Mouse (Mus musculus) frontal cortex, adult 2 months (tissue): ENCODE data around the gene Ankrd55. TPM values are rescaled to one million over a fixed set of nuclear protein-coding genes. Genes with fewer than 3 reads are reported as not detected.
"Not testable (repeated sequence)": the region's sequence is repeated elsewhere in the genome, so short reads cannot be mapped to it uniquely, and the experiment has no call there.

Experiments
- DNase-seq, 2 experiments: peaks; one replicate each; pipeline ENCODE4 v3.0.0; 2022; ENCODE audit warnings: low spot score in 1 of 2; ENCODE audit errors: extremely low spot score in 1 of 2
- polyA plus RNA-seq: library from polyadenylated mRNA; depleted of rRNA; stranded (reverse); fragments of >200 nt; gene quantifications from 2 replicates; pipeline ENCODE4 v1.2.3, GENCODE M21; 2012

Ankrd55 gene
- polyA plus RNA-seq, 1 experiment, result 3.8 TPM

DNA sequence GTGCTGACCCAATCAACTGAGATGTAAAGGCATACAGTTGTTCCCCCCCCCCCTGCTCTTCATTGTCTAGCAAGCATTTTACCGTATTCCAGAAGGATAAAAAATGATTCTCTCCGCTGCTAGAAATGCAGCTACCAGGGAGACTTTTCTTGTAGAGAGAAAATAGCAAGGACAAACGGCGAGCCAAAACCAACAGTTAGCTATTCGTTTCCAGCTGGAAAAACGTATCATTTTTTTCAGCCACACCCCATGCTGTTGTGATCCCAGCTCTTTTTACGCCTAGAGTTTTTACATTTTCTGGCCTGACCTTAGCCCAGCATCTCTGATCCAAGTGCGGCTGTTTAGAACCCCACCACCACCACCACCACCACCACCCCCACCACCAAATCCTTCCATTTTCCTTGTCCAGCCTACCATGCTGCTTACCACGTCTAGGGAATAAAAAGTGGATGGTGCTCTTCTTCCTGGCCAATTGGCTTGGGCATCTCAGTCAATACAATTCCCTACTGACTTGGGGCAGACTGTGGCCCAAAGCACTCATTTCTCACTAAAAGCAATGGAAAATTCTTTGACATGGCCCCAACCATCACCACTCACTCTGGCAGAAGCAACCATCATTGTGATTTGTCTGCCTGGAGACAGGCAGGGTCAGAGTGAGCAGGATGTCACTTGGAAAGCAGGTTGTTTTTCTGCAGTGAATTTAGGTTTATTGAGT, 119.7 kb downstream of the Ankrd55 start:
- no peak for DNase-seq

DNA sequence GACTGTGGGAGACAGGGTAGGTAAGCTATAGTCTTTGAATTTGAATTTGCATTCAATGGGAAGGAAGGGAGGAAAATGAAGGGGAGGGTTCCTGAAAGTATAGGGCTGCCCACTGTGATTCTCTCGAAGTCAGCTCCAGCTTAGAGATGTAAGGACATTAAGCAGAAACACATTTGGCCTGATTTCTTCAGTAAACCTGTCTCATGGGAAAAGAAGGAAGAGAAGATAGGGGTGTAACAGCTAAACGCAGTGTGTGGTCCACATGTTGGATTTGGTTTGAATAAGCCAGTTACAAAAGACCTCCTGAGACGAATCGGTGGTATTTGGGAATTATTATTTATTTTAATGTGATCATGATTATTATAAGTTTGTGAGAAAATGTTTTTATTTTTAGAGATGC, 120.5 kb downstream of the Ankrd55 start:
- DNase-seq, result no peak

DNA sequence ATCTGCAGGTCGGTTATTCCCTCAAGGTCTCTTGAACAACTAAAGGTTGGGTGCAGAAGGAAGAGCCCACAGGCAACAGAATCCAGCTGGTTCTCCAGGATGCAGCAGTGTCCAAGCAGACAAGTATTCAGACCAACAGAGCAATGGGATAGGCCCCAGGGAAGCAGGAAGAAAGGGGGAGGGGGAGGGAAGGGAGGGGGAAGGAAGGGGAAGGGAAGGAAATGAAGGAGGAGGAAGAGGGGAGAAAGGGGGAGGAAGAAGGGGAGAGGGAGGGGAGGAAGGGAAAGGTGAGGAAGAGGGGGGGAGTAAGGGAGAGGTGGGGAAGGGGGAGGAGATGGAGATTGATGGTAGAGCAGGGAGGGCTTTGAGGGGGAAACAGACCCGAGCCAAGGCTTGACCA, 121.1 kb downstream of the Ankrd55 start:
- DNase-seq, result no peak

DNA sequence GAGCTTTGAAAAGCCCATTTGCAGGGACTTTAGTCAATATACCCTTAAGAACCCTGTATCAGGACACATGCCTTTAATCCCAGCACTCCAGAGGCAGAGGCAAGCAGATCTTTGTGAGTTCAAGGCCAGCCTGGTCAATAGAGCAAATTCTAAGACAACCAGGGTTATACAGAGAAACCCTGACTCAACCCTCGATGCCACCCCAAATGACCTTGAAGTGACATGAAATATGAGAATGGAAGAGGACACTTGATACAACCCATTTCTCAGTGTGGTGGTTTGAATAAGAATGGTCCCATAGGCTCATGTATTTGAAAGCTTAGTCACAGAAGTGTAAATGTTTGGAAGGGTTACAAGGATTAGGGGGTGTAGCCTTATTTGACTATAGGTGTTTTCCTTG, 121.6 kb downstream of the Ankrd55 start:
- DNase-seq, result no peak

DNA sequence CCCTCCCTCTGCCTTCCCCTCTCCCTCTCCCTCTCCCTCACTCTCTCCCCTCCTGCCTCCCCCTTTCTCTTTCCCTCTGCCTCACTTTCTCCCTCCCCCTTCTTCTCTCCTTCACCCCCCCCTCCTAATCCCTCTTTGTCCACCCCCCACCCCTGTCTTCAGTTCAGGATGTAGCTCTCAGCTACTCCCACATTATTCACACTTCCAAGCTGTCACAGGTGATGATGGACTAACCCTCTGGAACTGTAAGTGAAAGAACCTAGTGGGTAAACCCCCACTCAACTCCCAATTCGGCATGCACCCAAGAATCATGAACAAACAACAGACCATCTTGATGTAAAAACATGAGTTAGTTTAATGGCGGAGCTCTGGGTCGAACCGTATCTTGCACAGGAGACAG, 122.2 kb downstream of the Ankrd55 start:
- no peak for DNase-seq

DNA sequence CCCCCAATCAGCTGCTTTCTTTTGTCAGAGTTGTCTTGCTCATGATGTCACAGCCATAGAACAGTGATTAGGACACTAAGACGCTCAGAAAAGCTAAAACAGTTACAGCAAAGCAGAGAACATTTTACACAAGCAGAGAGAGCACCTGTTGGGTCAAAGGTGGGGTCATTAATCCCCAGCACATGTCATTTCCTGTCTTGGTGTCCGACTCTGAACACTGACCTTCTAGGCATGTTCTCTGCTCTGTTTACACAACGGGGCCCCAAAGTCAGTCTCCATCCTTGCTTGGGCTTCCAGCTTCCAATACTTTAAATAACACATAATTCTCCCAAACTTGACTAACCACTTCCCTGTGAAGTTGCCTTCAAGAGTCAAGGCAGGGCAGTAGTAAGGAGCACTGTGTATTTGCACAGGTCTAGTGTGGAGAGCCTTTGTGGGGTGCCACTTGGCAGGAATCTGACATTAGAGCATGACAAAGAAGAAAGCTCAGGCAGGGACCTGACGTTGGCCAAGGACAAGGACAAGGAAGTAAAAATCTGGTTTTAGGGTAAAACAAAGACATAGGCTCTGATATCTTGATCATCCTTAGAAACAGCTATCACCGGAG, 123.1 kb downstream of the Ankrd55 start:
- DNase-seq, result no peak

DNA sequence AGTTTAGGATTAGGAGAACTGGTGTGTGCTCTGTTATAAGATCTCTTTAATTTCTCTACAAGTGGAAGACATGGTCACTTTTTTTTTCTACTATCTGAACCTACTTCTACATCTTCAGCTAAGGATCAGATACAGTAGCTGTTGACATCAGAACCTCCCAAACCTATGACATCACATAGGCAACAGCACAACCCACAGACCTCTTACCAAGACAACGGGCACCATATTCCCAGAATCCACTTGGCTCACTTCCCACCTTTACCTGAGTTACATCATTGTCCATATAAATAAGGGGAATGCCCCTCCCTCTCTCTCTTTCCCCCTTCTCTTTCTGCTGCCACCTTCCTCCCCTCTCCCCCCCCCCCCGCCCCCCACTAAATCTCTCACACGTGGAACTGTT, 124.0 kb downstream of the Ankrd55 start:
- no peak for DNase-seq

DNA sequence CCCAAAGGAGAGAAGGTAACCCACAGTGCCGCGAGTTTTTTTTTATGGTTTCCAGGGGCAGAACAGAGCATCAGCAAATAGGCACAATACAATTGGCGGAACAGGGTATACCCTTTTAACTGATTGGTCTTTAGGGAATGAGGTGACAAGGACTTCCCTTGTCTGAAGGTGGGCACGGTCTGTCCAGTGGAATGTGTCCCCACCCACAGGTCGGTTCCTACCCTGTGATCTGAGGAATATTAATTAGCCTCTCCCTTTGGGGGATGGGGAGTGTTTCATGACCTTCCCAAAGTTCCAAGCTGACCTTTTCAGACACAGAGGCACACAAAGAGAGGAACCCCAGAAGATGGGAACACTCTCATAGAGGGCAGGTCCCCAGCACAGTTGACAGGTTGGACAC, 124.6 kb downstream of the Ankrd55 start:
- no peak for DNase-seq

DNA sequence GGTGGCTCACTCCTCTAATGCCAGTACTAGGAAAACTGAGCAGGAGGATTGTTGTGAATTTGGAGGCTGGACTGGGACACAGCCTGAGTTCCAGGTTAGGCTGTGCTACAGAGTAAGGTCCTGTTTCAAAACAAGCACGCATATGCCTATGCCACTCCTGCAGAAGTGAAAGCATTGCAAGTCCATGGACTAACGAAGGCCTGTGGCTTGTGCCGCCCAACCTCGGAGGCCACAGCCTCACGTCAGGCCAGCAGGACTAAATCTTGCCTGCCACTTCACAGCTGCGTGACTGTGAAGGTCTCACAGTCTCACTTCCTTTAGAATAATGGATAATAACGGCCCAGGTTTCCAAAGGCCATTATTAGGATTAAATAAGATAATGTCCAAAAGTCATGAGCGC, 125.4 kb downstream of the Ankrd55 start:
- DNase-seq, result no peak

- no peak for DNase-seq
Observed at GRCm38 (mm10) chr13:112415896-112416295, 127.6 kb downstream of the Ankrd55 start.

DNA sequence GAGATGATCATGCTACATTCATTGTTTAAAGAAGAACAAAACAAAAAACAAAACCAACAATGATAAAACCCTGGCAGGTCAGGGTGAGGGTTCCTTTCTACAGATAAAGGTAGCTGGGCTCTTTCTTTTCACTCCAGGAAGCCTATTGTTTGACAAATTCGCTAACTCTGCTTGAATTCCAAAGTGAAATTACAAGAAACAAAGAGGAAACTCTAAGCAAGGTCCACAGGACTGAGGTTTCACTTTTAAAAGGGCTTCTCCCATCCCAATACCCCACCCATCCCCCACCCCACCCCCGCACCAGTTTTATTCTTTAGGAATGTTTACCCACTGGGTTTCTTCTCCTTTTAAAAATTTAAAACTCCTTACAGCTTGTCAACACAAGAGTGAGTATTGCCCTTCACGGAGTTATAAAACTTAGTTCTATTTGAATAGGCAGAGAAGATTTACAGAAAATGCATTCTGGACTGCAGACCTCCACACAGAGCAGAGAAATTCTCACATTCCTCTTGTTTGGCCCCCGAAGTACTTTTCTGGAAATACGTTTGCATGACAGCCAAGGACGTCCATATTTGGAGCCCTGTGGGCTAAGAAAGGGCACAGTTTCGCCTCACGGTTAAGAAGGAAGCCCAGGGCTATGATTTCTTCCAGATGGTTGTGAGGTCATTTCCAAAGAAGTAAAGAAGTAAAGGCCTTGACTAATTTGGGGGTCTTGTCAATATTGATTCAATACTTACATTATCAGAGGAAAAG, 128.3 kb downstream of the Ankrd55 start:
- DNase-seq, result no peak

DNA sequence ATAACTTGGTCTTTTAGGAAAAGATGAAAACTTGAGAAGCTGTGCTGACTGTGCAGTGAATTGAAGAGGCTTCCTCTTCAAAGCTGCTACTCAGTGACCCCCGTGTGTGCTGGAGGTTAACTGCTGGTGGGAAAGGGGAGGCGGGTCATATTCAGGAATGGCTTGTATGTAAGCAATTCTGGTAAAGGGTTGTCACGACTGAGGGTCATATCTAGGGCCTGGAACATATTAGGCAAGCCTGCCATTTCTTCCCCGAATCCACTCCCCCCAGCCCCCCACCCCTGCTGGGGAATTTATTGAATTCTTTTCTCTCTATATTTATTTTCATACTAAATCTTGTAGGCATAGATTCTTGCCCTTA, 128.9 kb downstream of the Ankrd55 start:
- DNase-seq, result no peak

DNA sequence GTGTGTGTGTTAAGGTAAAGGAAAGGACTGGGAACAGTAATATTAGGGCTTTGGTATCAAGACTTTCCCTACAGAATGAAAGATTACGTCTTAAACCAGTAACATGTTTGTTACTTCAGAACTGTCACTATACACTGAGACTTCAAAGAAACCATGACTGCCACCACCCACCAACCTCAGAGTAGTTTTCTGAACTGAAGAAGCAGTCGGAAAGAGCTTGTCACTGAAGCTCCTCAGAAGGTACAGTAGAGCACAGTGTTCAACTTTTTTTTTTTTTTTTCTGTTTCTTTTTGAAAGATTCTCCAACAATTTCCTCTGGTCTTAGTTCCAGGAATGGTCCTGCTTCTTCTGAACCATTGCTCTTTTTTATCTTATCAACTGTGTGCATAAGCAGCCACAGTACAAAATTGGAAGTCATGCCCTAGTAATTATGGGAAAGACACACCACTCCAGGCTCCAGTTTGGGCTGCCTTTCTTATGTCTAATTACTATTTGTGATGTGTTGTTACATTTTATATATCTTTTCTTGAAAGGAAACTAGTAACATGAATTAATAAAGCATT, 129.7 kb downstream of the Ankrd55 start:
- no peak for DNase-seq

GRCm38 (mm10) chr13:112418595-112418994, 130.3 kb downstream of the Ankrd55 start:
- DNase-seq, result no peak

DNA sequence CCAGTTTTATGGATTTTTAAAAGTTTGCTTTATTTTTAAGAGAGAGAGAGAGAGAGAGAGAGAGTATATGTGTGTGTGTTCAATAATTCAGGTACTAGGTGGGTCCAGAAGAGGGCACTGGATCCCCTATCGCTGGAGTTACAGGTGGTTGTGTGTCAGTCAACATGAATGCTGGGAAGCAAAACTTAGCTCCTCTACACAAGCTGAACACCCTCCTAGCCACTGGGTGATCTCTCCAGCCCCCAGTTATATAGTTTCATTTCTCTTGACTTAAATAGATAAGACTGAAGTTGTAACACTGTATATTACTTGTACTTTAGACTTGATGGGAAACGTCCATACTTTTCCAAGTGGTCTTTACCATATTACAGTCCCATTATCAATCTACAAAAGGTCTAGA, 136.0 kb downstream of the Ankrd55 start:
- no peak for DNase-seq

DNA sequence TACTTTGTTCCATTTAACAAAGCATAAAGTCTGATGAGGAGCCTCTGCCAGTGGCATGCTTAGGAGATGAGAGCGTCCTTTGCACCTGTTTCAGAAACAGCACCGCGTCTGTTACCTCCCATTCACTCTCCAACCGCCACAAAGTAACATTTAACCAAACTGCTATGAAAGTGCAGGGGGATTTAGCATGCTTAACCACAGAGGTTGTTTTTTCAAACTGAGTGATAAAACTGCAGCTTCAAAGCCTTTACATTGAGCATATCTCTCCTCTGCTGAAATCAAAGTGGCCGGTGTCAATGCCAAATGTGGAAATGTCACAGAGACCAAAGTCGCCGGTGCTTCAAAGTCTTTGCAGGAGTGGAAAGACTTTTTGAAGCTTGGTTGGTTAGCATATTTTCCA, 136.4 kb downstream of the Ankrd55 start:
- DNase-seq, result no peak

- DNase-seq, result no peak
Observed at GRCm38 (mm10) chr13:112425181-112425654, 137.0 kb downstream of the Ankrd55 start.

GRCm38 (mm10) chr13:112426265-112427135, 138.2 kb downstream of the Ankrd55 start:
- no peak for DNase-seq

DNA sequence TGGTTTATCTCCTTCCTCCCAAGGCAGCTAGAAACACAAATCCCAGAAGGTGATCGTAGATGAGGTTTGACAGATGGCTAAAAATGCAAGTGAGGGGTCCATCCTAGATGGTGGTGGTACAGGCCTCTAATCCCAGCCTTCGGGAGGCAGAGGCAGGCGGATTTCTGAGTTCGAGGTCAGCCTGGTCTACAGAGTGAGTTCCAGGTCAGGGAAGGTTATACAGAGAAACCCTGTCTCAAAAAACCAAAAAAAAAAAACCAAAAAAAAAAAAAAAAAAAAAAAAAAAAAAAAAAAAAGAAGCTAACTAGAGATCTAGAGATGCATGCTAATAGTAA, 138.9 kb downstream of the Ankrd55 start:
- DNase-seq, result not testable (repeated sequence)

DNA sequence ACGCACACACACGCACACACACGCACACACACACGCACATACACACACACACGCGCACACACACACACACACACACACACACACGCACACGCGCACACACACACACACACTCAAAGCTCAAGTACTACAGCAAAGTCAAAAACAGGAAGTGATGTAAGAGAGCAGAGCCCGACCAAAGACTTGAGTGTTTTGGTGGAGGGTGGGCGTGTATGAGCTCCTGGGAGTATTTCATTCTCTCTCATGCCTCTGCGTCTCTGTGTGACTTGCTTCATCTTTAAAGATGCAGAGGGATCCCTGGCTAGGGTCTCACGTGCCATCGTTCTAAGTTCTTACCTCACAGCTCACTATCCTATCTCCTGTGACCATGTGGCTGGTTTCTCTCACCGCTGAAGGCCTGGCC, 139.3 kb downstream of the Ankrd55 start:
- DNase-seq, result no peak

GRCm38 (mm10) chr13:112433271-112433670, 145.0 kb downstream of the Ankrd55 start:
- DNase-seq, result no peak
